Mouse (Mus musculus) liver, postnatal 0 days (tissue): ENCODE data around the gene Marco.

Experiments
- CTCF ChIP-seq: sonication (generic); IDR thresholded peaks from 2 replicates; pipeline ENCODE4 v1.5.1; 2016; ENCODE audit warnings: antibody characterized with exemption, low read depth
- EP300 ChIP-seq: IDR thresholded peaks from 2 replicates; pipeline ENCODE4 v1.6.1; 2016; ENCODE audit warnings: antibody characterized with exemption, low read depth, mild to moderate bottlenecking

DNA sequence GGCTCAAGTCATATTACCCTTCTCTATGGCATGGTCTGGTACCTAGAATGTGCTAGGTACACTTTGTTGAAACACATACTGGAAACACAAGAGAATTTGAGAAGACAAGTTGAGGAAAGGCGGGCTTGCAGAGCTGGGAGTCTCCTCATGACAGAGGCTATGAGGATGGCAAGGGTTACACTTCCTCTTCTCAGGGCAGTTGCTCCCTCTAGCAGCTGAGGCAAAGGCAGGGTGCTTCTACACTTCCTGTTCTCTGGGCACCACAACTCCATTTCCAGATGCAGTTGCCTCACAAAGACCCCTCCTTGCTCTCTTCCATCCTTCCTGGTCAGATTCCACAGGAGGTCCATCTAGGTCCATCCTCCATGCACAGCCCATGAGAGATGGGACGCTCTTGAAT is 37.5 kb downstream of the Marco start:
- TF ChIP-seq CTCF: peak; percentile 27; the same call in 1 of the 2 replicates
- TF ChIP-seq EP300: no peak
